Mouse (Mus musculus): ENCODE measurements around the gene Fbn1.

DNA sequence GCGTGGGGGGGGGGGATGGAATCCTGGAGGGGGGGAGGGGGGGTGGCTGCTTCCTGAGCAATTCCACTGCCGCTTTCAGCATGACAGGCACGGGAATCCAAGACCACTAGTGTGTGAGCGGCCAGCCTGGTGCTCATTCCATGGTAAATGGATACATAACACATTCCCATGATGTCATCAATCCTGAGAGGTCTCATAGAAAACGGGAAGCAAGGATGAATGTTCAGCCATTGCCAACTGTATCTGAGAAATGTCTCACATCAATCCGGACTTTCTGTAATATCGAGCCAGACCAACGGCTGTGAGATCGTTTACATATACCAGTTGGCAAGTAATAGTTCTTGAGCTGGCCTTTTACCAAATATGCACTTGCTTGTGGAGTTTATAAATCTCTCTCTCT, 87.2 kb downstream of the Fbn1 start:
- TF ChIP-seq CTCF (IDR thresholded peaks at IDR 0.05; ENCODE audit: low read depth) = no peak
- TF ChIP-seq EP300 (IDR thresholded peaks at IDR 0.05; ENCODE audit: low read depth) = no peak

Measured in liver, embryonic 14.5 days (tissue).